10 mouse cellular contexts compared by ENCODE assay signal in the genomic region with DNA sequence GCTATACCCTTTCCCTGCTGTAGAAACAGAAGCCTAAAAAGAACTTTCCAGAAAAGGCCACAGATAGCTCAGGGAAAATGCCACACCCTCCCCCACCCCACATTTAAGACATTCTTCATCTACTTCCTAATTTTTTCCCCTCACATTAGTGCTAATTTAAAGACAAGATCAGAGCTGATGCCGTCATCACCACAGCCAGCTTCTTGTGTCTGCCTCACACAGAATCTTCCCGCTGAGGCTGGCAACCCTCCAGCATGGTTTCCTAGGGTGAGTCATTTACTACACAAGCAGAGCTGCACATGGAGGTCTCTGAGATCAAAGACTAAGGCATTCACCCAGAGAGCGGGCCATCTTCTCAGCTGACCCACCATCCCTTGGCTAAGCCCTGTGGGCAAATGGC. TPM values are rescaled to one million over a fixed set of nuclear protein-coding genes. Genes with fewer than 3 reads are reported as not detected.
DNase-seq lines count a peak whose midpoint lies in the region; ATAC-seq and TF ChIP-seq lines count a peak whose summit lies in the region.
"Had no signal": no experiment of that assay in that cellular context is flagged by ENCODE, and none has a peak within 500 bp of the region (broad histone marks: within the 10 kb centered on the region; RNA-seq: fewer than 3 reads in every experiment).

No protein-coding gene starts in this region.

- DNase-seq in heart, postnatal 0 days (ENCODE audit: low spot score): peak; percentile 58
- peak; percentile 87 for DNase-seq in 3T3-L1 (ENCODE audit: low read depth, low spot score)
- DNase-seq in adrenal gland, postnatal 14 days: peak; percentile 92
- peak; percentile 20 to 25 for DNase-seq in left cerebral cortex, adult 9 months (ENCODE audit: low spot score in 2 of 2)
- DNase-seq in urinary bladder, postnatal 14 days (ENCODE audit: low spot score): peak; percentile 82
- DNase-seq in thymus, postnatal 0 days (ENCODE audit: low spot score): no peak
- DNase-seq in thymus, postnatal 10 days (ENCODE audit: low spot score in 2 of 2): no peak

- no peak overlapping the region for H3K4me2 ChIP-seq in heart, postnatal 0 days (ENCODE audit: low read depth, low read length)
- no peak overlapping the region for H3K4me2 ChIP-seq in heart, embryonic 12.5 days
- H3K4me2 ChIP-seq: embryonic facial prominence, embryonic 12.5 days had no signal

- no peaks in the 10 kb centered on the region for H3K36me3 ChIP-seq in heart, postnatal 0 days (replicated peaks; ENCODE audit: control insufficient read depth, insufficient read depth, low read length)
- no peaks in the 10 kb centered on the region for H3K36me3 ChIP-seq in heart, embryonic 12.5 days
- H3K36me3 ChIP-seq: embryonic facial prominence, embryonic 12.5 days had no signal

- no peak for TF ChIP-seq CTCF in heart, postnatal 0 days (IDR thresholded peaks at IDR 0.05; ENCODE audit: low read depth)

- H3K27me3 ChIP-seq in heart, postnatal 0 days (ENCODE audit: control insufficient read depth, insufficient read depth, low read length): no peaks in the 10 kb centered on the region
- H3K27me3 ChIP-seq in heart, embryonic 12.5 days (replicated peaks): no peaks in the 10 kb centered on the region
- H3K27me3 ChIP-seq: embryonic facial prominence, embryonic 12.5 days had no signal

- no peaks in the 10 kb centered on the region for H3K9me3 ChIP-seq in heart, postnatal 0 days (replicated peaks; ENCODE audit: control insufficient read depth, low read length)
- peaks cover 5% of the 10 kb centered on the region; the same call in 1 of the 2 replicates for H3K9me3 ChIP-seq in heart, embryonic 12.5 days (replicated peaks)
- H3K9me3 ChIP-seq: embryonic facial prominence, embryonic 12.5 days had no signal

- no peak for ATAC-seq in heart, postnatal 0 days (ENCODE audit: insufficient read depth, low read depth)
- no peak for ATAC-seq in heart, embryonic 12.5 days (ENCODE audit: insufficient number of reproducible peaks, low FRiP score)

- H3K9ac ChIP-seq in heart, postnatal 0 days (replicated peaks; ENCODE audit: low read depth, low read length): no peak overlapping the region
- no peak overlapping the region for H3K9ac ChIP-seq in heart, embryonic 12.5 days
- H3K9ac ChIP-seq: embryonic facial prominence, embryonic 12.5 days had no signal

- no peak overlapping the region for H3K27ac ChIP-seq in heart, postnatal 0 days (ENCODE audit: low read depth)
- no peak overlapping the region for H3K27ac ChIP-seq in heart, embryonic 12.5 days (ENCODE audit: poor library complexity, severe bottlenecking)
- H3K27ac ChIP-seq: embryonic facial prominence, embryonic 12.5 days had no signal

- H3K4me3 ChIP-seq in heart, postnatal 0 days (ENCODE audit: low read depth, low read length): no peak overlapping the region
- no peak overlapping the region for H3K4me3 ChIP-seq in heart, embryonic 12.5 days
- H3K4me3 ChIP-seq: embryonic facial prominence, embryonic 12.5 days had no signal

- TF ChIP-seq EP300 in heart, postnatal 0 days (IDR thresholded peaks at IDR 0.05; ENCODE audit: low read depth): no peak

- H3K4me1 ChIP-seq in heart, postnatal 0 days (ENCODE audit: control insufficient read depth, insufficient read depth): no peaks in the 10 kb centered on the region; the same call in 1 of the 2 replicates
- 0 out of 2 replicates have a peak, but pooled peaks cover 11% of the 10 kb centered on the region for H3K4me1 ChIP-seq in heart, embryonic 12.5 days (replicated peaks)
- H3K4me1 ChIP-seq: embryonic facial prominence, embryonic 12.5 days had no signal

- WGBS in heart, postnatal 0 days: 16% methylated on average over 3 of the region's 3 CpGs
- 21% methylated on average over 3 of the region's 3 CpGs for WGBS in heart, embryonic 12.5 days

RNA-seq across cellular contexts. Expression of gene C1qtnf2, which starts 21.5 kb away (rescaled TPM):
- 6.3 and 14.3 TPM in 2 replicates for total RNA-seq in heart, postnatal 0 days (2014; rRNA removed; ENCODE audit: low replicate concordance)
- polyA plus RNA-seq in heart, postnatal 0 days (2015; fragmentation: Nextera tagmentation; extraction: Ambion mirVana): 13.9 and 14.0 TPM in 2 replicates
- 2.0 TPM in 2 replicates for polyA plus RNA-seq in heart, embryonic 12.5 days (2016; fragmentation: Nextera tagmentation; extraction: Ambion mirVana)
- 7.8 and 9.3 TPM in 2 replicates for total RNA-seq in adrenal gland, postnatal 14 days (2021)
- polyA plus RNA-seq in thymus, postnatal 0 days (2015; fragmentation: Nextera tagmentation; extraction: Ambion mirVana): 5.3 and 5.6 TPM in 2 replicates
- total RNA-seq: ES-E14 had no signal

RNA-seq across cellular contexts. Expression of gene Ccnjl, which starts 33.1 kb away (rescaled TPM):
- 8.9 and 10.8 TPM in 2 replicates for total RNA-seq in heart, postnatal 0 days (2014; rRNA removed; ENCODE audit: low replicate concordance)
- 10.1 and 11.7 TPM in 2 replicates for polyA plus RNA-seq in heart, postnatal 0 days (2015; fragmentation: Nextera tagmentation; extraction: Ambion mirVana)
- polyA plus RNA-seq in heart, embryonic 12.5 days (2016; fragmentation: Nextera tagmentation; extraction: Ambion mirVana): 18.9 and 22.9 TPM in 2 replicates
- total RNA-seq in adrenal gland, postnatal 14 days (2021): 5.0 and 7.7 TPM in 2 replicates
- 6.4 and 8.5 TPM in 2 replicates for polyA plus RNA-seq in thymus, postnatal 0 days (2015; fragmentation: Nextera tagmentation; extraction: Ambion mirVana)

Comparison
In these comparisons a context has a peak if more than half of its experiments do, and no peak if none do; other contexts are left out.
1. DNase-seq: peak in heart, postnatal 0 days (single experiment), 3T3-L1 (single experiment), adrenal gland, postnatal 14 days (single experiment), left cerebral cortex, adult 9 months (2 of 2) and urinary bladder, postnatal 14 days (single experiment); none in thymus, postnatal 0 days (single experiment) and thymus, postnatal 10 days (0 of 2).